Mouse (Mus musculus): Measurements from ENCODE around the gene Clk4.
A peak's percentile ranks its signal among the peaks of the same experiment; 100 is the strongest.

The Clk4 gene

DNA sequence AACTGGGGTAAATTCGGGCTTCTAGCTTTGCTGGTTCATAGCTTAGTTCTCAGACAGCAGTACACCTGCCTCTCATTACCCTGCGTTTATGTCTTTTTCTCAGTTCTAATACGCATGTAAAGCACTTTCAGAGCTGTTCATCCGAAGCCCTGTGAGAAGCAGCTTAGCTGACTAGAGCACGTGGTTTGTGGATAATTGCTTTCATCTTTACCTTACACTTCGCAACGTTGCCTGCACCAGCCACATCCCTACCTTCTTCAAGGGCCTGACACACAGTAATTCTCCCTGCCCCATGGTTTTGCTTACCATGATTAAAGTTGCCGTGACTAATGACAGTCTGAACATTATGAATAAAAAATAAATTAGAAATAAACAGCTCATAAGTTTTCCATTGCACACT is 50.3 kb downstream of the Clk4 start:
- no peak for DNase-seq (ENCODE audit: low spot score)

GRCm38 (mm10) chr11:51315991-51316810 is 54.7 kb downstream of the Clk4 start:
- DNase-seq (ENCODE audit: low spot score): peak; percentile 85

DNA sequence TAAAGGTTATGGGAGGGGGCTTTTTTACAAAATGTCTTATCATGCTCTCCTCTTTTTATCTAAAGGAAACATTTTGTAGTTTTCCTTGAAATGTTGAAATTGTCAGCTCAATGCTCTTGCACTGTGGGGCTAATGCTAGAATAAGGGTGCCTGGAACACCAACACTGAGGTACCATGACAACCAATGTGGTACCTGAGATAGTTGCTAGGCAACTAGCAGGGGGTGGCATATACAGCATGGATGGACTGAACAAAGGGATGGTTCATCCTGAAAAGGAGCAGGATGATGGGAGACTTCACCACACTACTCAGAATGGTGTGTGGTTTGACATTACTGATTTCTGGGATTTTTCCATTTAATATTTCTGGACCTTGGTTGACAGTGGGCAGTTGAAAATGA is 59.1 kb downstream of the Clk4 start:
- no peak for DNase-seq (ENCODE audit: low spot score)

DNA sequence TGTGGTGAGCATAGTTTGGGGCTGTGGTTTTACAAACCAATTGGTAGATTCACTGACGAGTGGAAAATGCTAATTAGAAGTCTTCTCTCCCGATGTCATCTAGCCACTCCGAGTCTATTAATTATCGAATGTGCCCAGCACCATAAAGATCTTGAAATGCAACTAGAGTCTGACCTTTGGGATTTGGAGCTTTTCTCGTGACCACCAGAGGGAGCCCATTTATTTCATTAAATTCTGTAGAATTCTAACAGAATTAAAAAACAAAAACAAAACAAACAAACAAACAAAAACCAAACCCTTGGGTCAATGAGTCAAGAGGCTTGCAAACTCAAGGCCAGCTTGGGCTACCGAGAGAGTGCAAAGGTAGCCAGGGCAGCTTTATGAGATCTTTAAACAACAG is 65.4 kb downstream of the Clk4 start:
- DNase-seq (ENCODE audit: low spot score): peak; percentile 47

GRCm38 (mm10) chr11:51328387-51328942 is 66.9 kb downstream of the Clk4 start:
- no peak for DNase-seq (ENCODE audit: low spot score)

DNA sequence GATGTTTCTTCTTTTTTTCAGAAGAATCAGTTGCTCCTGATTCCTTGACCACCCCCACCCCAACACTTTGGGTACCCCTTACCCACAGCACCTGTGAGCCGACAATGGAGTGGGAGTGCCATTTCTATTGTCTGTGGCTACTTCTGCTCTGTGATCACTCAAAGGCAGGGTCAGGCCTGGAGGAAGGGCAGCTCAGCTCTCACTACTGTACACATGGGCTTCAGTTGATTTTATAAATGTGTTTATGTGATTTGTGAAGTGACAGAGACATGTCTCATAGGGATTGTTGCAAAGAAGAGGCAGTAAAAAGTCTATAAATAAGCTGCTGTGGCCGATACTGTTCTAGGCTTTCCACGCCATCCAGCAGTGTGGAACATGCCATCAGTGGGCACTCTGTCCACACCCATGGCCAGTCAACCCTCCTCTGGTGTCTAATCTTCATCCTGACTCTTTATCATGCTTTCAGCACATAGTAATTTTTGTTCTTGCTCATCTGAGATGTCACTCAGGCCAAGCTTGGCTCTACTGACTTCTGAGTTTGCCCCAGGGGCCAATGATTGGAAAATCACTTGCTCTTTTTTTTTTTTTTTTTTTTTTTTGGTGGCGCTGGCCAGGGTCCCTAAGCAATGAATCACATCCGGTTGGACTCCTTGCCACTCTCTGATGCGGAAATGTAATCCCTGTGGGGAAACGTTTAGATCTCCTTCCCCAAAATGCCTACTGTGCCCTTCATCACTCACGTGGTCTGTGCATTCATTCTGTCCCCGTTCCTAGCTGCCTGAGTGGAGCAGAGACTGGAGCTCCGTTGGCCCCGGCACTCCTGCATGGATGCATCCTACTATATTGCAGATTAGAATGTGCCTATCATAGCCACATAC is 68.5 kb downstream of the Clk4 start:
- DNase-seq (ENCODE audit: low spot score): no peak
